In the genomic region with DNA sequence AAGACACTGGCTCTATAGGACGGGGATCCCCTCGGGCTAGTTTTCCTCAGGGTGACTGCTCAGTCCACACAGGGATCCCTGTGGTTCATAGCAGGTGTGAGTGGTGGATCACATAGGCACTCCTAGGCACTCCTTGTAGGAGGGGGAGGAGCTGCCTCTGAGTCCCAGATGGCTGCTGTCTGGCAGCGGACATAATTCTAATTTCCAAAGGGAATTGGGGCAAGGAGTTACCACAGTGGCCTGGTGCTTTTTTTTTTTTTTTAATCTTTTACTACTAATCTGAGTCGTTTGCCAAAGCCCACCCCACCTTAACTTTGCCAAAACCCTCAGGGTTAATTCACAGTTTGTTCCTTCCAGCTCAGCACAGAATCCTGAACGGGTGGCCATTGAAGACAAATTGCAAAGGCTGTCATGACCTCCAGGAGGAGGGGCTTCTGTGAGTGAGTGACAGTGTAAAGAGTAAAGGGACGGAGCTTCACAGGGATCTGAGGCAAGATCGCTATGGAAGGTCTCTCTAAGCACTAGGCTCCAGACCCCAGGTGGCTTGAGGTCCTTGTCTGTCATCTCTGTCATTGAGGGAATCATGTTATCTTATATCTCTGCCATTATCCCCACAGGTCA, we compare ENCODE assay signal across 29 mouse cellular contexts. TPM values are rescaled to one million over a fixed set of nuclear protein-coding genes. Genes with fewer than 3 reads are reported as not detected.
DNase-seq lines count a peak whose midpoint lies in the region; ATAC-seq lines count a peak whose summit lies in the region.
"Had no signal": no experiment of that assay in that cellular context is flagged by ENCODE, and none has a peak within 500 bp of the region (broad histone marks: within the 10 kb centered on the region; RNA-seq: fewer than 3 reads in every experiment).

No protein-coding gene starts in this region.

- H3K4me2 ChIP-seq in kidney, embryonic 14.5 days (replicated peaks; ENCODE audit: low read depth, low read length), result no peak overlapping the region
- no peak overlapping the region for H3K4me2 ChIP-seq in midbrain, embryonic 11.5 days
- H3K4me2 ChIP-seq in midbrain, embryonic 14.5 days (ENCODE audit: low read length), result no peak overlapping the region
- H3K4me2 ChIP-seq: embryonic facial prominence, embryonic 15.5 days; hindbrain, embryonic 14.5 days; limb, embryonic 13.5 days; liver, embryonic 12.5 days; midbrain, embryonic 15.5 days; stomach, embryonic 15.5 days had no signal

- DNase-seq in kidney, adult 18-20 months, result peak; percentile 43
- peak; percentile 75 for DNase-seq in midbrain, embryonic 11.5 days (ENCODE audit: low spot score, missing footprints)
- no peak for DNase-seq in midbrain, embryonic 14.5 days
- DNase-seq in ZHBTc4 (ENCODE audit: low read depth, low spot score), result peak; percentile 80
- DNase-seq in retina, embryonic 14.5 days (ENCODE audit: low spot score), result peak; percentile 34
- no peak for DNase-seq in layer of hippocampus, adult 18-20 months (ENCODE audit: low spot score in 2 of 2)
- no peak for DNase-seq in left cerebral cortex, postnatal 14 days (ENCODE audit: low spot score in 2 of 2)
- DNase-seq: adrenal gland, adult 8-10 months; cerebellum, adult 8-10 months; cerebellum, postnatal 36 days; embryo, embryonic 11 days; gastrocnemius, postnatal 25 days; heart, adult 2 months; layer of hippocampus, postnatal 36 days; lung, adult 18-20 months; lung, postnatal 14 days; thymus, postnatal 25 days had no signal

- no peak overlapping the region for H3K4me3 ChIP-seq in kidney, embryonic 14.5 days (ENCODE audit: low read length)
- H3K4me3 ChIP-seq in midbrain, embryonic 11.5 days (ENCODE audit: low read depth, low read length), result no peak overlapping the region
- H3K4me3 ChIP-seq in midbrain, embryonic 14.5 days (replicated peaks; ENCODE audit: low read depth, low read length), result no peak overlapping the region
- H3K4me3 ChIP-seq: embryonic facial prominence, embryonic 15.5 days; heart, adult 2 months; limb, embryonic 13.5 days; liver, embryonic 12.5 days; midbrain, embryonic 15.5 days; stomach, embryonic 15.5 days had no signal

- H3K9ac ChIP-seq in kidney, embryonic 14.5 days (ENCODE audit: low read depth, low read length), result no peak overlapping the region
- no peak overlapping the region for H3K9ac ChIP-seq in midbrain, embryonic 11.5 days (ENCODE audit: low read length)
- no peak overlapping the region for H3K9ac ChIP-seq in midbrain, embryonic 14.5 days (replicated peaks; ENCODE audit: low read length)
- H3K9ac ChIP-seq: embryonic facial prominence, embryonic 15.5 days; hindbrain, embryonic 14.5 days; limb, embryonic 13.5 days; liver, embryonic 12.5 days; midbrain, embryonic 15.5 days; stomach, embryonic 15.5 days had no signal

- 48% methylated on average over 7 of the region's 7 CpGs for WGBS in kidney, embryonic 14.5 days
- WGBS in midbrain, embryonic 11.5 days, result 60% methylated on average over 7 of the region's 7 CpGs
- WGBS in midbrain, embryonic 14.5 days, result 51% methylated on average over 7 of the region's 7 CpGs

- H3K9me3 ChIP-seq in kidney, embryonic 14.5 days (ENCODE audit: control insufficient read depth, low read length), result peaks cover 4% of the 10 kb centered on the region; the same call in 1 of the 2 replicates
- H3K9me3 ChIP-seq in midbrain, embryonic 11.5 days (ENCODE audit: control insufficient read depth, low read length), result no peaks in the 10 kb centered on the region
- H3K9me3 ChIP-seq in midbrain, embryonic 14.5 days (ENCODE audit: control insufficient read depth, low read length), result no peaks in the 10 kb centered on the region
- H3K9me3 ChIP-seq: embryonic facial prominence, embryonic 15.5 days; liver, embryonic 12.5 days; midbrain, embryonic 15.5 days; stomach, embryonic 15.5 days had no signal

- H3K27ac ChIP-seq in kidney, embryonic 14.5 days (ENCODE audit: low read depth, low read length), result no peak overlapping the region
- H3K27ac ChIP-seq in midbrain, embryonic 11.5 days (ENCODE audit: low read depth, low read length), result no peak overlapping the region
- H3K27ac ChIP-seq in midbrain, embryonic 14.5 days (replicated peaks; ENCODE audit: low read depth, low read length), result no peak overlapping the region
- H3K27ac ChIP-seq: embryonic facial prominence, embryonic 15.5 days; heart, adult 2 months; hindbrain, embryonic 14.5 days; limb, embryonic 13.5 days; liver, embryonic 12.5 days; midbrain, embryonic 15.5 days; stomach, embryonic 15.5 days had no signal

- H3K4me1 ChIP-seq in kidney, embryonic 14.5 days (ENCODE audit: control insufficient read depth, insufficient read depth, low read length), result no peaks in the 10 kb centered on the region
- no peaks in the 10 kb centered on the region for H3K4me1 ChIP-seq in midbrain, embryonic 11.5 days (ENCODE audit: control insufficient read depth, insufficient read depth, low read length)
- H3K4me1 ChIP-seq in midbrain, embryonic 14.5 days (ENCODE audit: control insufficient read depth, insufficient read depth, low read length), result no peaks in the 10 kb centered on the region
- H3K4me1 ChIP-seq: limb, embryonic 13.5 days; liver, embryonic 12.5 days; midbrain, embryonic 15.5 days; stomach, embryonic 15.5 days had no signal

- intact Hi-C loops in left cerebral cortex, postnatal 14 days (cut with DNase I), result no loop called here

- ATAC-seq in kidney, embryonic 14.5 days (ENCODE audit: low FRiP score, low TSS enrichment), result no peak
- no peak for ATAC-seq in midbrain, embryonic 11.5 days (ENCODE audit: low FRiP score)
- no peak for ATAC-seq in midbrain, embryonic 14.5 days (ENCODE audit: low FRiP score, low TSS enrichment)
- ATAC-seq: inflammation-experienced regulatory T-cells, adult 6 months; liver, embryonic 12.5 days; midbrain, embryonic 15.5 days had no signal

- H3K27me3 ChIP-seq in kidney, embryonic 14.5 days (ENCODE audit: control insufficient read depth, insufficient read depth, low read length), result no peaks in the 10 kb centered on the region
- no peaks in the 10 kb centered on the region for H3K27me3 ChIP-seq in midbrain, embryonic 11.5 days (ENCODE audit: control insufficient read depth, insufficient read depth, low read length)
- H3K27me3 ChIP-seq in midbrain, embryonic 14.5 days (ENCODE audit: control insufficient read depth, insufficient read depth, low read length), result no peaks in the 10 kb centered on the region
- H3K27me3 ChIP-seq: embryonic facial prominence, embryonic 15.5 days; limb, embryonic 13.5 days; midbrain, embryonic 15.5 days; stomach, embryonic 15.5 days had no signal

- H3K36me3 ChIP-seq in kidney, embryonic 14.5 days (ENCODE audit: control insufficient read depth, insufficient read depth, low read length), result no peaks in the 10 kb centered on the region
- H3K36me3 ChIP-seq in midbrain, embryonic 11.5 days (ENCODE audit: control insufficient read depth, insufficient read depth, low read length), result no peaks in the 10 kb centered on the region
- no peaks in the 10 kb centered on the region for H3K36me3 ChIP-seq in midbrain, embryonic 14.5 days (ENCODE audit: control insufficient read depth, insufficient read depth, low read length)
- H3K36me3 ChIP-seq: embryonic facial prominence, embryonic 15.5 days; limb, embryonic 13.5 days; liver, embryonic 12.5 days; midbrain, embryonic 15.5 days; stomach, embryonic 15.5 days had no signal

RNA-seq across cellular contexts. Expression of a gene that starts 31.6 kb away (rescaled TPM):
- polyA plus RNA-seq in kidney, embryonic 14.5 days (2014; fragmentation: Nextera tagmentation; extraction: Ambion mirVana), result not detected in 2 replicates
- polyA plus RNA-seq in midbrain, embryonic 11.5 days (2014; fragmentation: Nextera tagmentation; extraction: Ambion mirVana), result not detected in 2 replicates
- polyA plus RNA-seq in midbrain, embryonic 14.5 days (2014; fragmentation: Nextera tagmentation; extraction: Ambion mirVana), result not detected in 2 replicates
- total RNA-seq in layer of hippocampus, adult 18-20 months (2021), result not detected
- under 1 TPM; 0.37 to 0.61 TPM for total RNA-seq in left cerebral cortex, postnatal 14 days (2021)
- total RNA-seq: adrenal gland, adult 8-10 months; gastrocnemius, postnatal 25 days; heart, adult 2 months; heart, postnatal 25 days; megakaryocyte, adult 5-6 weeks had no signal
- polyA plus RNA-seq: C2C12; heart, embryonic 14.5 days; inflammation-experienced regulatory T-cells, adult 6 months; limb, embryonic 13.5 days; liver, embryonic 12.5 days had no signal

RNA-seq across cellular contexts. Expression of a gene that starts 50.5 kb away (rescaled TPM):
- polyA plus RNA-seq in kidney, embryonic 14.5 days (2014; fragmentation: Nextera tagmentation; extraction: Ambion mirVana), result 195 and 380 TPM in 2 replicates
- polyA plus RNA-seq in midbrain, embryonic 11.5 days (2014; fragmentation: Nextera tagmentation; extraction: Ambion mirVana), result 195 and 201 TPM in 2 replicates
- polyA plus RNA-seq in midbrain, embryonic 14.5 days (2014; fragmentation: Nextera tagmentation; extraction: Ambion mirVana), result 124 and 168 TPM in 2 replicates
- 100 to 1,000 TPM; 123 to 125 TPM for total RNA-seq in layer of hippocampus, adult 18-20 months (2021)
- total RNA-seq in left cerebral cortex, postnatal 14 days (2021), result 100 to 1,000 TPM; 101 to 110 TPM

Comparison
In these comparisons a context has a peak if more than half of its experiments do, and no peak if none do; other contexts are left out.
1. DNase-seq: peak in kidney, adult 18-20 months (single experiment), midbrain, embryonic 11.5 days (single experiment), ZHBTc4 (single experiment) and retina, embryonic 14.5 days (single experiment); none in midbrain, embryonic 14.5 days (single experiment), layer of hippocampus, adult 18-20 months (0 of 2) and left cerebral cortex, postnatal 14 days (0 of 2).